Mouse (Mus musculus) intestine, postnatal 0 days (tissue): ENCODE data around the gene Def6. TPM values are rescaled to one million over a fixed set of nuclear protein-coding genes. Genes with fewer than 3 reads are reported as not detected.

ENCODE experiments used
- ATAC-seq: fragments of 200-750 bp; cut with Nextera tagmentation; 2 replicates; pipeline ENCODE4 v1.8.0; 2017; ENCODE audit warnings: mild to moderate bottlenecking, moderate TSS enrichment, moderate library complexity
- H3K27ac ChIP-seq: fragments of 300-500 bp; sonication (generic); 2 replicates; pipeline ENCODE4 v1.5.1; 2014; ENCODE audit warnings: mild to moderate bottlenecking, low read depth, low read length, moderate library complexity
- H3K27me3 ChIP-seq: fragments of 300-500 bp; sonication (generic); replicated peaks from 2 replicates; pipeline ENCODE4 v1.6.1; 2014; ENCODE audit warnings: low read length, mixed read lengths; ENCODE audit not compliant: control insufficient read depth, insufficient read depth
- H3K36me3 ChIP-seq: fragments of 300-500 bp; sonication (generic); 2 replicates; pipeline ENCODE4 v1.6.1; 2014; ENCODE audit warnings: mild to moderate bottlenecking, moderate library complexity; ENCODE audit not compliant: control insufficient read depth, insufficient read depth
- H3K4me1 ChIP-seq: fragments of 300-500 bp; sonication (generic); replicated peaks from 2 replicates; pipeline ENCODE4 v1.6.1; 2014; ENCODE audit warnings: antibody characterized with exemption, low read length, mixed read lengths; ENCODE audit not compliant: control insufficient read depth, insufficient read depth
- H3K4me2 ChIP-seq: fragments of 300-500 bp; sonication (generic); replicated peaks from 2 replicates; pipeline ENCODE4 v1.6.1; 2014; ENCODE audit warnings: low read depth, mild to moderate bottlenecking, moderate library complexity
- H3K4me3 ChIP-seq: fragments of 300-500 bp; sonication (generic); 2 replicates; pipeline ENCODE4 v1.5.1; 2014; ENCODE audit warnings: low read depth, low read length
- H3K9ac ChIP-seq: fragments of 300-500 bp; sonication (generic); 2 replicates; pipeline ENCODE4 v1.6.1; 2014; ENCODE audit warnings: mild to moderate bottlenecking, low read depth, low read length
- H3K9me3 ChIP-seq: fragments of 300-500 bp; sonication (generic); 2 replicates; pipeline ENCODE4 v1.6.1; 2016; ENCODE audit warnings: mixed run types; ENCODE audit not compliant: control insufficient read depth
- CTCF ChIP-seq: sonication (generic); IDR thresholded peaks from 2 replicates; pipeline ENCODE4 v1.5.1; 2016; ENCODE audit warnings: low read depth, mild to moderate bottlenecking, control low read depth, antibody characterized with exemption, moderate library complexity
- WGBS: fragments of 180-500 bp; shearing (Covaris S2); extraction: QIAGEN DNeasy Blood & Tissue Kit; methylation state at CpG from one replicate; pipeline ENCODE4 v1.1.7; 2014; 5-methylcytosine and 5-hydroxymethylcytosine counted together
- polyA plus RNA-seq: library from polyadenylated mRNA; unstranded; fragments of >200 nt; fragmentation: Nextera tagmentation; extraction: Ambion mirVana; gene quantifications from 2 replicates; pipeline ENCODE4 v1.2.1, GENCODE M21; 2015

Def6 gene
- polyA plus RNA-seq, 1 experiment from 2014 or later = 1.7 TPM

- no peak for ATAC-seq
- H3K36me3 ChIP-seq = peaks cover 10% of the 10 kb centered on the region; the same call in 1 of the 2 replicates
- no peaks in the 10 kb centered on the region for H3K27me3 ChIP-seq
- H3K4me3 ChIP-seq = no peak overlapping the region
- no peak overlapping the region for H3K4me2 ChIP-seq
- H3K27ac ChIP-seq = no peak overlapping the region
- no peak for TF ChIP-seq CTCF
- H3K9me3 ChIP-seq = no peaks in the 10 kb centered on the region
- no peak overlapping the region for H3K9ac ChIP-seq
- WGBS = 83% methylated on average over 5 of the region's 5 CpGs
- H3K4me1 ChIP-seq = no peaks in the 10 kb centered on the region
These were observed 44.7 kb downstream of the Def6 start for GRCm38 (mm10) chr17:28252281-28252648.

GRCm38 (mm10) chr17:28253216-28253615 lies 45.6 kb downstream of the Def6 start:
- Histone ChIP-seq H3K36me3 (peaks cover 10% of the 10 kb centered on the region; the same call in 1 of the 2 replicates), H3K4me1 (no peaks in the 10 kb centered on the region), H3K9me3 (no peaks in the 10 kb centered on the region), H3K4me2 (no peak overlapping the region), H3K4me3 (no peak overlapping the region), H3K27ac (no peak overlapping the region), H3K9ac (no peak overlapping the region), H3K27me3 (no peaks in the 10 kb centered on the region)
- no peak for TF ChIP-seq CTCF
- peak; percentile 31; the same call in 1 of the 2 replicates for ATAC-seq
- WGBS = 58% methylated on average over 7 of the region's 7 CpGs

- Histone ChIP-seq H3K27ac (no peak overlapping the region), H3K9me3 (no peaks in the 10 kb centered on the region), H3K36me3 (peaks cover 10% of the 10 kb centered on the region; the same call in 1 of the 2 replicates), H3K4me2 (no peak overlapping the region), H3K4me1 (no peaks in the 10 kb centered on the region), H3K9ac (no peak overlapping the region), H3K27me3 (no peaks in the 10 kb centered on the region), H3K4me3 (no peak overlapping the region)
- TF ChIP-seq CTCF = no peak
- WGBS = 63% methylated on average over 4 of the region's 4 CpGs
- no peak for ATAC-seq
These were observed 47.2 kb downstream of the Def6 start for GRCm38 (mm10) chr17:28254804-28255203.

- no peak overlapping the region for H3K4me3 ChIP-seq
- H3K9ac ChIP-seq = 0 out of 2 replicates have a peak overlapping the region, but pooled peaks have one; percentile 7
- H3K36me3 ChIP-seq = peaks cover 8% of the 10 kb centered on the region; the same call in 1 of the 2 replicates
- H3K4me2 ChIP-seq = no peak overlapping the region
- 48% methylated on average over 5 of the region's 5 CpGs for WGBS
- TF ChIP-seq CTCF = no peak
- H3K4me1 ChIP-seq = no peaks in the 10 kb centered on the region
- no peaks in the 10 kb centered on the region for H3K9me3 ChIP-seq
- no peak overlapping the region for H3K27ac ChIP-seq
- ATAC-seq = no peak
- no peaks in the 10 kb centered on the region for H3K27me3 ChIP-seq
These were observed 48.1 kb downstream of the Def6 start for GRCm38 (mm10) chr17:28255651-28256050.

GRCm38 (mm10) chr17:28256651-28257328 lies 49.2 kb downstream of the Def6 start:
- TF ChIP-seq CTCF = no peak

GRCm38 (mm10) chr17:28258325-28258724 lies 50.7 kb downstream of the Def6 start:
- H3K27ac ChIP-seq = no peak overlapping the region
- no peak for ATAC-seq
- H3K36me3 ChIP-seq = peaks cover 3% of the 10 kb centered on the region; the same call in 1 of the 2 replicates
- no peak for TF ChIP-seq CTCF
- no peaks in the 10 kb centered on the region for H3K4me1 ChIP-seq
- H3K9me3 ChIP-seq = no peaks in the 10 kb centered on the region
- H3K9ac ChIP-seq = no peak overlapping the region
- no peak overlapping the region for H3K4me2 ChIP-seq
- H3K4me3 ChIP-seq = no peak overlapping the region
- WGBS = 91% methylated on average over 9 of the region's 9 CpGs
- no peaks in the 10 kb centered on the region for H3K27me3 ChIP-seq

More at GRCm38 (mm10) chr17:28256651-28257328, 49.2 kb downstream of the Def6 start:
- Histone ChIP-seq H3K4me1 (no peaks in the 10 kb centered on the region), H3K27me3 (no peaks in the 10 kb centered on the region), H3K36me3 (peaks cover 8% of the 10 kb centered on the region; the same call in 1 of the 2 replicates), H3K9ac (no peak overlapping the region; the same call in 1 of the 2 replicates), H3K4me2 (peak overlapping the region; percentile 30; the same call in 1 of the 2 replicates), H3K9me3 (no peaks in the 10 kb centered on the region), H3K27ac (peak overlapping the region; percentile 50; the same call in 1 of the 2 replicates), H3K4me3 (no peak overlapping the region)
- ATAC-seq = peak; percentile 37; the same call in 1 of the 2 replicates
- 54% methylated on average over 13 of the region's 13 CpGs for WGBS
